Mouse (Mus musculus) megakaryocyte, embryonic 14.5 days (primary cell): ENCODE data around the gene Pak4.

Experiments
- FLI1 ChIP-seq: IDR thresholded peaks from 2 replicates; pipeline ENCODE4 v1.6.1; 2012; ENCODE audit warnings: low read length, inconsistent platforms, mixed read lengths
- GATA1 ChIP-seq: IDR thresholded peaks from 3 replicates; pipeline ENCODE4 v1.6.1; 2012; ENCODE audit warnings: mixed read lengths, low read length, inconsistent platforms, borderline replicate concordance

GRCm38 (mm10) chr7:28631073-28631472, 33.1 kb upstream of the Pak4 start, which contains the start of gene Acp7:
- TF ChIP-seq GATA1 (no peak), FLI1 (no peak)
